Mouse (Mus musculus) spleen, adult 2 months (tissue): ENCODE measurements around the gene Zscan21.

Experiments used
- CTCF ChIP-seq: fragments of 200-500 bp; IDR thresholded peaks from 2 replicates; pipeline ENCODE4 v1.5.1; 2011; ENCODE audit warnings: mild to moderate bottlenecking, inconsistent platforms; ENCODE audit not compliant: insufficient read depth, insufficient read length, insufficient replicate concordance; ENCODE audit errors: extremely low read depth
- POLR2A ChIP-seq: fragments of 200-500 bp; IDR thresholded peaks from 2 replicates; pipeline ENCODE4 v1.6.1; 2011; ENCODE audit warnings: low read depth, low read length, inconsistent platforms

DNA sequence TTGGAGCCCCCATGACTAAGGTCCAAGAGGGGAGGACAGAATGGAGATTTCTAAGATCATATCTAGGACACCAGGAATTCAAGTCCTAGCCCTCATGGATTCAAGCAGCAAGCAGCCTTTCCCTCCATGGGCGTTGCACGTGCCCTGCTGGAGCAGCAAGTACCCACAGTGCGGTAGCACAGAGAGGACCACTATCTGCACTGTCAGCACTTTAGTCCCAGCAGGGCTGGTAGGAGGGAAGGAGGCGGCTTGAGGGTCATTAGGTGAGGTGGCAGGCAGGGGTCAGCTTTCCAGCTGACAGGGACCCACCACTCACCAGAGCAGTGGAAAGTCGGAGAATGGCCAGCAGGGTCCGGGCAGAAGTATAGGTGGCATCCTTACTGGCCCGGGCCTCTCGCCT, 48.9 kb downstream of the Zscan21 start:
- TF ChIP-seq CTCF (no peak), POLR2A (no peak)
